Mouse (Mus musculus): ENCODE results near the gene Mapkapk2.

GRCm38 (mm10) chr1:131072376-131072990 lies 25.1 kb downstream of the Mapkapk2 start:
- no peak for TF ChIP-seq POLR2A (IDR thresholded peaks at IDR 0.05; ENCODE audit: borderline replicate concordance, extremely low read depth, low read depth, low read length)
- no peak for TF ChIP-seq CTCF (IDR thresholded peaks at IDR 0.05; ENCODE audit: insufficient read depth, low read length)
